Mouse (Mus musculus) cerebellum, adult (tissue): ENCODE measurements around the gene Gm12248.

Experiments used
- ATAC-seq: cut with Nextera tagmentation; 2 replicates; pipeline ENCODE4 v1.9.2; 2017; ENCODE audit warnings: mild to moderate bottlenecking, moderate library complexity, mixed read lengths; ENCODE audit not compliant: insufficient number of reproducible peaks, low FRiP score, low TSS enrichment

Gene Gm12248

DNA sequence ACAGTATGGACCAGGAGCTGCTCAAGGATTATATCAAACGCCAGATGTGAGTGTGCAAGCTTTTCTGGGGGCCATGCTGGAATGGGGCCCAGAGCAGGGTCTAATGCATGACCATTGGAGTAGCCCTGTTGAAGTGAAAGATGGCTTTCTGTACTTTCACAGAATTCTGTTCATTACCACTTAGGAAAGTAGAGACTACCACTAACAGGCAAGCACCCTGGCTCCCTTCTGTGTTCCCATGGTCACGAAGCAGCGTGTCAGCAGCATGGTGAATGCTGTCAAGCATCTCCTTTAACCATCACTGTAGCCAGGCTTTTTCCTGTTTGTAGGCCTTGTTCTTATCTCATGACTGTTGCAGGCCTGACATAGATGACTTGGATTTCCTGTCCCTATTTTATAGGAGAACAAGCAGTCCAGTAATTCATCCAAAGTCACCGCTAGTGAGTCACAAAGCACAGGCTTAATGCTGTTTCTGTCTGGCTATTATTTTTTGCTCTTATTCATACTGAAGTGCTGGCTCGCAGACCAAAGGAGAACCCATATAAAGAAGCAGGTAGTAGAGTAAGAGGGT is 50.0 kb downstream of the Gm12248 start:
- no peak for ATAC-seq

- no peak for ATAC-seq
These were observed 53.9 kb downstream of the Gm12248 start for GRCm38 (mm10) chr11:58039027-58039426.

DNA sequence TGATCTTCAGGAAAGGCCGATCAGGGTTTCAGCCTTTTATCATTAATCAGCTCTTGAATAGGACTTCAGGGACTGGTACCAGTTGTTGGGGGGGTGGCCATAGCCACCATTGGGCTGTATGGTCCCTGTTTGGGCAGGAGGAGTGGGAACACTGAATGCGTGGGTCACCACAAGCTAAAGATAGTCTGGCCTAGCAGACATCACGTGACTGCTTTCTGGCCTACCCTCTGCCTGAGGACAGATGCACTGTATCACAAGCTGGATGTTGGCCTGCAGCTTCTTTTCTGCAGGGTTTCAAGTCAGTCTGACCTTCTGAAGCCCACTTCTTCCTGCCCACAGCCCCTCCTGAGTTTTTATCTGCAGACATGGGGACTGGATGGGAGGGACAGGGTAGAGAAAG is 59.3 kb downstream of the Gm12248 start:
- ATAC-seq: no peak

- no peak for ATAC-seq
These were observed 61.8 kb downstream of the Gm12248 start for GRCm38 (mm10) chr11:58031176-58031575.

GRCm38 (mm10) chr11:58029869-58030268 is 63.1 kb downstream of the Gm12248 start:
- no peak for ATAC-seq

GRCm38 (mm10) chr11:58028981-58029380 is 64.0 kb downstream of the Gm12248 start:
- no peak for ATAC-seq

DNA sequence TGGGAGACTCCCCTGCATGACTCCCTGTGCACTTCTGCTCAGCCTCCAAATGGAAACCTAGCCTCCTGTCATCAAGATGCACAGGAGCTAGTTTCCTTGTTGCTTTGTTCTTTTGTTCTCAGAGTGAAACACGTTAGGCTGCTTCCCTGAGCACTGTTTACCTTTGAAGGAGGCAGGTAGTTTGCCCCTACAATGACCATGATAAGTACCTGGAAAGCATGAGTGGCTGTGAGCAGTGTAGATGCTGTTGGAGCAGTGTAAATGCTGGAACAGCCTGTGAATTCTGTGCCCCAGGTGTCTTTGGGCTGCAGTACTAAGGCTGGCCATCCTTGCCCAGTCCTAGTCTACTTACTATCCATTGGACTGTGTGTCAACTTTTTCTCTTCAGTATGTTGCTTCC is 66.1 kb downstream of the Gm12248 start:
- ATAC-seq: no peak

DNA sequence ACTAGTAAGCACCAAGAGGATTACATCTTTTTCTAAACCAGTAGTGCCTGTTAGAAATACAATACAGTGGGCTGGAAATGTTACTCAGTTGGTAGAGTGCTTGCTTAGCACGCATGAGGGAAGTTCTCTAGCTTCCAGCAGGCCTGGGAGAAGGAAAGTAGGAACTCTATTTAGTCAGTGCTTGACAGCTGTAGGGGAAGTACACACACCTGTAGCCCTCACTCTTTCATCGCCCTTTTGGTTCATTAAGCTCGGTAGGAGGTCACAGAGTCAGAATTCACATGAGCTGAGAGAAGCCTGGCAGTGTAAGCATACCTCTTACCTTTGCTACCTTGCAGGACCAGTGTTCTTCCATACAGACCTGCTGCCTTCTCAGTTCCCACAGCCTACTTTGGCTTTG is 66.6 kb downstream of the Gm12248 start:
- no peak for ATAC-seq

- no peak for ATAC-seq
These were observed 67.1 kb downstream of the Gm12248 start for GRCm38 (mm10) chr11:58025881-58026280.

- ATAC-seq: no peak
These were observed 68.3 kb downstream of the Gm12248 start for GRCm38 (mm10) chr11:58024671-58025070.

- no peak for ATAC-seq
These were observed 68.7 kb downstream of the Gm12248 start for GRCm38 (mm10) chr11:58024271-58024670.

GRCm38 (mm10) chr11:58021618-58022017 is 71.3 kb downstream of the Gm12248 start:
- ATAC-seq: no peak

GRCm38 (mm10) chr11:58021095-58021494 is 71.8 kb downstream of the Gm12248 start:
- ATAC-seq: no peak

DNA sequence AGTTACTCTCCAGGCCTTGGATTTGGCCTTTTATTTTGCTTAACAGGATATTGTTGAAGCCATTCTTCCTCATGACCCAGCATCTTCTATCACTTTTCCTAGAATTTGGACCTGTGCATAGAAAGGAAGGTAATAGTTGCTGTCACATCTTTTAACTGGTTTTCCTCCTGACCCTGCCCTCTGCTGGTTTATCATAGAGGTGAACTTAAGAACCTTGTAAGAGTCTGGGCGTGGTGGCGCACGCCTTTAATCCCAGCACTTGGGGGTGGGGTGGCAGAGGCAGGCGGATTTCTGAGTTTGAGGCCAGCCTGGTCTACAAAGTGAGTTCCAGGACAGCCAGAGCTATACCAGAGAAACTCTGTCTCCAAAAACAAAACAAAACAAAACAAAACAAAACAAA is 74.2 kb downstream of the Gm12248 start:
- ATAC-seq: no peak

- ATAC-seq: no peak
These were observed 74.6 kb downstream of the Gm12248 start for GRCm38 (mm10) chr11:58018287-58018686.

GRCm38 (mm10) chr11:58017422-58017821 is 75.5 kb downstream of the Gm12248 start:
- ATAC-seq: no peak

GRCm38 (mm10) chr11:58016371-58016770 is 76.6 kb downstream of the Gm12248 start:
- no peak for ATAC-seq

DNA sequence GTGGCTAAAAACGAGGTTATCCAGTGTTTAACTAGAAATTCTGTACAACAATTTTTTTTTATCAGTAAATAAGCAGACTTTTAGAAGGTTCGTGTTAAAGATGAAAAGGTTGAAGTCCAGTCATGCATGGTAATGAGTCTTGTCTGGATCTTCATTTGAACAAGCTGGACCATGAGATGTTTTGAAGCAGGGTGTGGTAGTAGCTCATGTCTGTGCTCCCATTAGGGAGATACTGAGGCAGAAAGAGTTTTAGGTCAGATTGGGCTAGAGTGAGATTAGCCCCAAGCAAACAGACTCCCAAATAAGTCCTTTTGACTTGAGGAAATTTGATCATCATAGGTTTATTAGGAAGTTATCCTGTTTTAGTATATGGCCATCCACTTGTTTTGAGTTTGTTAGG is 77.6 kb downstream of the Gm12248 start:
- ATAC-seq: no peak

DNA sequence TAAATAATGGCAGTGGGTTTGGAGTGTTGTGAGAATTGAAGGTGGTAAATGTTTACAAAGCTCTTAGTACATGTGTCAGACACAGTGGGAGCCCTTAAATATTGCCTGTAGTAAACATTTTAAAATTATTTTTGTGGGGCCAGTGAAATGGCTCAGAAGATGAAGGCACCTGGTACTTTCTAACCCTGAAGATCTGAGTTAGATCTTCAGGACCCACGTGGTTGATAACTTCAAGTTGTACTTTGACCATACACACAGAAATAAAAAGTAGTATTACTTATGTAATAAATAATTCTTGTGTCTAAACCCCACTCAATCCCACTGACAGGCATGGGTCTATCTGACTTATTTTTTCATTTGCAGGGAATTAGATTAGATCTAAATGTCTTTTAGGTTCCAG is 78.3 kb downstream of the Gm12248 start:
- ATAC-seq: no peak
